Mouse (Mus musculus) neural tube, embryonic 13.5 days (tissue): ENCODE data around the gene Wars. TPM values are rescaled to one million over a fixed set of nuclear protein-coding genes. Genes with fewer than 3 reads are reported as not detected.

Source experiments
- ATAC-seq: fragments of 200-750 bp; cut with Nextera tagmentation; 2 replicates; pipeline ENCODE4 v1.8.0; 2017; ENCODE audit warnings: low read depth, mild to moderate bottlenecking, moderate TSS enrichment, moderate library complexity
- H3K27ac ChIP-seq: fragments of 300-500 bp; sonication (generic); replicated peaks from 2 replicates; pipeline ENCODE4 v1.5.1; 2015; ENCODE audit warnings: moderate library complexity, mild to moderate bottlenecking, inconsistent platforms
- H3K27me3 ChIP-seq: fragments of 300-500 bp; sonication (generic); 2 replicates; pipeline ENCODE4 v1.6.1; 2015; ENCODE audit warnings: mild to moderate bottlenecking, inconsistent platforms
- H3K36me3 ChIP-seq: fragments of 300-500 bp; sonication (generic); 2 replicates; pipeline ENCODE4 v1.6.1; 2015; ENCODE audit warnings: mild to moderate bottlenecking, inconsistent platforms
- H3K4me1 ChIP-seq: fragments of 300-500 bp; sonication (generic); replicated peaks from 2 replicates; pipeline ENCODE4 v1.6.1; 2015; ENCODE audit warnings: inconsistent platforms
- H3K4me2 ChIP-seq: fragments of 300-500 bp; sonication (generic); 2 replicates; pipeline ENCODE4 v1.6.1; 2015; ENCODE audit warnings: inconsistent platforms, mild to moderate bottlenecking, moderate library complexity
- H3K4me3 ChIP-seq: fragments of 300-500 bp; sonication (generic); 2 replicates; pipeline ENCODE4 v1.5.1; 2015; ENCODE audit warnings: mild to moderate bottlenecking, inconsistent platforms
- H3K9ac ChIP-seq: fragments of 300-500 bp; sonication (generic); 2 replicates; pipeline ENCODE4 v1.6.1; 2015; ENCODE audit warnings: moderate library complexity, mild to moderate bottlenecking, inconsistent platforms
- H3K9me3 ChIP-seq: fragments of 300-500 bp; sonication (generic); 2 replicates; pipeline ENCODE4 v1.6.1; 2016; ENCODE audit warnings: inconsistent platforms
- WGBS: fragments of 180-500 bp; shearing (Covaris S2); methylation state at CpG from one replicate; pipeline ENCODE4 v1.1.7; 2015; 5-methylcytosine and 5-hydroxymethylcytosine counted together
- polyA plus RNA-seq: library from polyadenylated mRNA; unstranded; fragments of >200 nt; fragmentation: Nextera tagmentation; extraction: Ambion mirVana; gene quantifications from 2 replicates; pipeline ENCODE4 v1.2.1, GENCODE M21; 2015

Gene Wars
- polyA plus RNA-seq, 1 experiment from 2014 or later, result 108 TPM

DNA sequence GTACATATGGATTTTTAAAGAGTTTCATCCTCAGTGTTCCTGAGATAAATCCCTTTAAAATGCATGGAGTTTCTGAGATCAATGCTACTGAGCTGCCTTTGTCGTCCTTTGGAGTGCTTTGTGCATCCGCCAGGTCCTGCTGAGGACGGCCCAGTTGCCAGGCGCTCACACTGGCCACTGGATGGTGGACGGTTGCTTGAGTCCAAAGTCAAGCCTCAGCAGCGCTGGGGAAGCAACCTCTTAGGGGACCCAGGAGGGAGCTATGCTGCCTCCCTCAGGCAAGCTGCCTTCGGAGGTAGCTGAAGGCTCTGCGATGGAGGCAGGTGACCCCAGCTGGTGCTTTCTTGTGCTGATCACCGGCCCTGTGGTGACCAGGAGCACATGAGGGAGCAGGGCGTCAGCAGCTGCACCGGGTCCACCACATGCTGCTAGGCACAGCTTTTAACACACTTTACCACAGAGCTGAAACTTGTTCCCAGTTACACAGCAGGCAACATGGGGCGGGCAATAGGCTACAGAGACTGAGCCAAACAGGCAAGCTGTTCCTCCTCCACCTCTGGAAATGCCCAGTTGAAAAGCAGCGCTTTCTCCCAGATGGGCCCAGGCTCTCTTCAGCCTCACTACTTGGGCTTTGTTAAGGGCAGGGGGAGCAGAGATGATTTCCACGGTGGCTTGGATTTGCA, 11.8 kb upstream of the Wars start:
- Histone ChIP-seq H3K4me3 (no peak overlapping the region), H3K4me1 (peaks cover 75% of the 10 kb centered on the region), H3K9ac (peak overlapping the region; percentile 47; the same call in 1 of the 2 replicates), H3K27me3 (no peaks in the 10 kb centered on the region), H3K27ac (peak overlapping the region; percentile 83), H3K9me3 (no peaks in the 10 kb centered on the region), H3K36me3 (no peaks in the 10 kb centered on the region), H3K4me2 (no peak overlapping the region)
- WGBS, result 24% methylated on average over 14 of the region's 14 CpGs
- peak; percentile 25; the same call in 1 of the 2 replicates for ATAC-seq

DNA sequence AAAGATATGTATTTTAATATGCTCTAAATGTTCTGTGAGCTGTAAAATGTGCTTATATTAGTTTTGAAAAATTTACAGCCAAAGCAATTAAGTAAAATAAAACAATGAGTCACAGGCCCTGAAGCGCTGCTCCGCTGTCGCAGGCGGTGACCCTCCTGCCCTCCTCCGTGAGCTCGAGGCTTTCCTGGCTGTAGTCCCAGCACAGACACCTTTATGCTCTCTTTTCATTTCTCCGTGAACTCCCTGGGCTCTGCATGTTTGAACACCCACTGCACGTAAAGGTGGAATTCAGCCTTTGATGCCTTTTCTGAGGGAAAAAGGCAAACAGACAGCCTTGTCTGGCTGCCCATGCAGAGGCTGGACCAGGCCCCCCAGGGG, 10.3 kb upstream of the Wars start:
- H3K27ac ChIP-seq, result no peak overlapping the region; the same call in 1 of the 2 replicates
- WGBS, result 25% methylated on average over 8 of the region's 8 CpGs
- peaks cover 62% of the 10 kb centered on the region for H3K4me1 ChIP-seq
- no peaks in the 10 kb centered on the region for H3K9me3 ChIP-seq
- no peaks in the 10 kb centered on the region for H3K36me3 ChIP-seq
- peak overlapping the region; percentile 47; the same call in 1 of the 2 replicates for H3K9ac ChIP-seq
- no peak for ATAC-seq
- H3K4me3 ChIP-seq, result no peak overlapping the region
- no peak overlapping the region for H3K4me2 ChIP-seq
- no peaks in the 10 kb centered on the region for H3K27me3 ChIP-seq

- peak overlapping the region; percentile 47; the same call in 1 of the 2 replicates for H3K9ac ChIP-seq
- no peak overlapping the region for H3K4me3 ChIP-seq
- no peaks in the 10 kb centered on the region for H3K9me3 ChIP-seq
- no peak overlapping the region; the same call in 1 of the 2 replicates for H3K27ac ChIP-seq
- 58% methylated on average over 8 of the region's 8 CpGs for whole genome bisulfite sequencing
- no peaks in the 10 kb centered on the region for H3K27me3 ChIP-seq
- ATAC-seq, result 0 out of 2 replicates have a peak, but pooled peaks have one; percentile 29
- H3K4me2 ChIP-seq, result no peak overlapping the region
- peaks cover 56% of the 10 kb centered on the region for H3K4me1 ChIP-seq
- no peaks in the 10 kb centered on the region for H3K36me3 ChIP-seq
Observed at GRCm38 (mm10) chr12:108903600-108904275, 9.8 kb upstream of the Wars start.

DNA sequence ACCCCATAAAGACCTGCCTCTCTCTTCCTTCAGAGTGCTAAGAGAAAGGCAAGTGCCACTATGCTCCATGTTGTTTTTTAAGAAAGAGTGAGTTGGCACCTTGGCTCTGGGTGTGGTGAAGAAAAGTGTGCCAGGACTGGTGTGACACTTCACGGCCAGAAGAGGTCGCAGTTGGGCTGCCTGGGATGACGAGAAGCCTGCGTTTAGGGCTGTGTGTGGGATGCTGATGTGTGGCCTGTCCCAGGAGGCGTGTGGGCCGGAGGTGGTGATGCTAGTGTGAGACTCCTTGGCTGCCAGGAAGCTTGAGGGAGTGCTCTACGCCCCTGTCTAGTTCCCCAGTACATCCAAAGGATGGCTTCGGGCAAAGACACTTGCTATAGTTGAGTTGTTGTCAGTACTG, 9.0 kb upstream of the Wars start:
- peaks cover 48% of the 10 kb centered on the region for H3K4me1 ChIP-seq
- whole genome bisulfite sequencing, result 18% methylated on average over 8 of the region's 8 CpGs
- no peaks in the 10 kb centered on the region for H3K9me3 ChIP-seq
- H3K36me3 ChIP-seq, result peaks cover 6% of the 10 kb centered on the region; the same call in 1 of the 2 replicates
- no peak overlapping the region for H3K27ac ChIP-seq
- H3K9ac ChIP-seq, result no peak overlapping the region
- H3K4me3 ChIP-seq, result no peak overlapping the region
- no peaks in the 10 kb centered on the region for H3K27me3 ChIP-seq
- peak; percentile 45; the same call in 1 of the 2 replicates for ATAC-seq
- H3K4me2 ChIP-seq, result no peak overlapping the region

- Histone ChIP-seq H3K4me1 (peaks cover 35% of the 10 kb centered on the region), H3K9ac (no peak overlapping the region), H3K27ac (no peak overlapping the region), H3K4me3 (no peak overlapping the region), H3K36me3 (peaks cover 7% of the 10 kb centered on the region; the same call in 1 of the 2 replicates), H3K4me2 (no peak overlapping the region), H3K9me3 (no peaks in the 10 kb centered on the region), H3K27me3 (no peaks in the 10 kb centered on the region)
- ATAC-seq, result no peak
- 66% methylated on average over 5 of the region's 5 CpGs for WGBS
Observed at GRCm38 (mm10) chr12:108901346-108901745, 7.4 kb upstream of the Wars start.

- no peak overlapping the region for H3K9ac ChIP-seq
- H3K4me2 ChIP-seq, result no peak overlapping the region
- ATAC-seq, result no peak
- no peaks in the 10 kb centered on the region for H3K27me3 ChIP-seq
- H3K4me3 ChIP-seq, result no peak overlapping the region
- H3K27ac ChIP-seq, result no peak overlapping the region
- H3K9me3 ChIP-seq, result no peaks in the 10 kb centered on the region
- 73% methylated on average over 3 of the region's 3 CpGs for WGBS
- H3K36me3 ChIP-seq, result peaks cover 7% of the 10 kb centered on the region; the same call in 1 of the 2 replicates
- H3K4me1 ChIP-seq, result peaks cover 26% of the 10 kb centered on the region
Observed at GRCm38 (mm10) chr12:108896006-108896405, 2.0 kb upstream of the Wars start.

DNA sequence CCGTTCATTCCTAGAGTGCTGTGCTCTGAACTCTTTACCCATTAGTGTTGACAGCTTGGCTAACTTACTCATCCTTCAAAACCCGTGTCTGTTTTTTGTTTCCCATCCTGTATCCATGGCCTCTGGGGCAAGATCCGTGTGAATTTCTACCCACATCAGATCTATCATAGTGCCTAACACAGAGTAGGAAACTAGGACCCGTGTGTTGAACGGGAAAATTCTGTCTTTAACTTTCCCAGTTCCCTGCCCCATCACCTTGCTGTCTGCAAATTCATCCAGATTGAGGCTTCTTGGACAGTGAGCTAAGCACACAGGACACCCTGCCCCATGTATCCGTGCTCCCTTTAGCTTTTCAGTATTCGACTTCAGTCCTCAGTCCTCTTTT, 450 bp upstream of the Wars start:
- ATAC-seq, result peak; percentile 30; the same call in 1 of the 2 replicates
- Histone ChIP-seq H3K4me2 (peak overlapping the region; percentile 96), H3K36me3 (peaks cover 21% of the 10 kb centered on the region), H3K9me3 (no peaks in the 10 kb centered on the region), H3K4me1 (peaks cover 26% of the 10 kb centered on the region), H3K27me3 (no peaks in the 10 kb centered on the region), H3K9ac (peak overlapping the region; percentile 87), H3K27ac (no peak overlapping the region; the same call in 1 of the 2 replicates), H3K4me3 (peak overlapping the region; percentile 88)
- WGBS, result under 1% methylated on average over 7 of the region's 7 CpGs

DNA sequence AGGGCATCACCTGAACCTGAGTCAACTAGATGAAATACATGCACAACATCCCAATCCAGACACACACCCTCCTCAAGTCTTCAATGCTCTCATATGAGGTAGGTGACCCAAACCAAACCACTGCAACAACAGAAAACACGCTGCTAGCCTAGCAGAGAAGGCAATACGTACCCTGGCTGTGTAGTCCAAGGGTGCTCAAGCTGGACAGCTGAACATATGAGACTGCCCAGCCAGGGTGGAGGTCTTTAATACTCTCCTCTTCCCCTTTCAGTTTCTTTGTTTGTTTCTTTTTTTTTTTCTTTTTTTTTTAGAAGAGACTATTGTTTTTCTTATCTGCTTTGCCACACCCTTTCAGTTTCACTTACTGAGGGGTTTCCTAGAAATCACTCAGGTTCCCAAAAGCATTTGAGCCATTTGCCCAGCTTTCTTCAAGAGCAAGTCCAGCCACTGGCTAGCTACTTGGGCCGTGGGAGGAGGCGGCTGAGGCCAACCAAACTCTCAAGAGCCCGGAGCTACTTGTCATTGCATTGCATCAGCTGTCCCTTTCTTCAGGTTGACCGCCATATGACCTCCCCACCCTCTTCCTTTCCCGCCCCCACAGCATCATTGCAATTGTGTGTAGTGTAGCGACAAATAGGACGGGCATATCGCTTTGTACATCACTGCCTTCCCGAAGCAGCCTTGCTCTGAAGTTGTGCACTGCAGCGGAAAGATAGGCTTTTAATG, 822 bp downstream of the Wars start, which contains the start of gene Wdr25:
TSS of gene Wdr25 (plus strand) at position 643 of the 726 bp plus-strand sequence.
- H3K4me1 ChIP-seq, result peaks cover 26% of the 10 kb centered on the region
- 18% methylated on average over 12 of the region's 12 CpGs for WGBS
- ATAC-seq, result no peak
- H3K9me3 ChIP-seq, result no peaks in the 10 kb centered on the region
- peak within 1 kb of the TSS; percentile 87 for H3K9ac ChIP-seq
- peak within 1 kb of the TSS; percentile 96 for H3K4me2 ChIP-seq
- H3K27ac ChIP-seq, result no peak within 1 kb of the TSS; the same call in 1 of the 2 replicates
- no peaks in the 10 kb centered on the region for H3K27me3 ChIP-seq
- H3K4me3 ChIP-seq, result peak within 1 kb of the TSS; percentile 88
- H3K36me3 ChIP-seq, result peaks cover 28% of the 10 kb centered on the region

GRCm38 (mm10) chr12:108888632-108889031, 5.3 kb downstream of the Wars start:
- WGBS, result 73% methylated on average over 4 of the region's 4 CpGs
- Histone ChIP-seq H3K4me3 (no peak overlapping the region), H3K4me2 (no peak overlapping the region), H3K27ac (no peak overlapping the region), H3K9ac (no peak overlapping the region), H3K36me3 (peaks cover 71% of the 10 kb centered on the region), H3K4me1 (peaks cover 22% of the 10 kb centered on the region), H3K27me3 (no peaks in the 10 kb centered on the region), H3K9me3 (no peaks in the 10 kb centered on the region)
- ATAC-seq, result no peak

GRCm38 (mm10) chr12:108887077-108887476, 6.9 kb downstream of the Wars start:
- no peaks in the 10 kb centered on the region for H3K9me3 ChIP-seq
- peaks cover 86% of the 10 kb centered on the region for H3K36me3 ChIP-seq
- H3K4me2 ChIP-seq, result no peak overlapping the region
- ATAC-seq, result no peak
- 93% methylated on average over 4 of the region's 4 CpGs for WGBS
- no peak overlapping the region for H3K9ac ChIP-seq
- H3K4me3 ChIP-seq, result no peak overlapping the region
- H3K4me1 ChIP-seq, result peaks cover 8% of the 10 kb centered on the region; the same call in 1 of the 2 replicates
- H3K27ac ChIP-seq, result no peak overlapping the region
- H3K27me3 ChIP-seq, result no peaks in the 10 kb centered on the region

- 0 out of 2 replicates have a peak, but pooled peaks cover 8% of the 10 kb centered on the region for H3K4me1 ChIP-seq
- H3K4me3 ChIP-seq, result no peak overlapping the region
- H3K36me3 ChIP-seq, result peaks cover 94% of the 10 kb centered on the region
- H3K27me3 ChIP-seq, result no peaks in the 10 kb centered on the region
- ATAC-seq, result no peak
- no peaks in the 10 kb centered on the region for H3K9me3 ChIP-seq
- WGBS, result 97% methylated on average over 1 of the region's 1 CpGs
- H3K27ac ChIP-seq, result no peak overlapping the region
- no peak overlapping the region for H3K4me2 ChIP-seq
- H3K9ac ChIP-seq, result no peak overlapping the region
Observed at GRCm38 (mm10) chr12:108885906-108886305, 8.1 kb downstream of the Wars start.

DNA sequence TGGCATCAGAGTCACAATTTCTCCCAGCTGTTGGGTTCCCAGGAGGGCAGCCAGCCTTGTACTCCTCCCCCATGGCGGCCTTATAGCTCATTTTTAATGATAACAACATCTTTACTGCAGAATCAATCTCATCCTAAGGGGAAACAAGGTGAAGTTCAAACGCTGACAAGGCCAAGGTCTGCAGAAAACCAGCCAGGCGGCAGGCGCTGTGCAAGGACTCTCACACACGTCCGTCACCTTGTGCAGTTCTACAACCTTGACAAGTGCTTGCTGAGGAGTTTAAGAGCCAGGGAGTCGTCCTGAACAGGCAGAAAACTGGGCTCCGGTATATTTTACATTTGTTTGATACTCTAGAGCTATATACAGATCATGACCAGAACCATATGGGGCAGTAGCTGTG, 11.2 kb downstream of the Wars start:
- no peak overlapping the region for H3K4me2 ChIP-seq
- H3K9me3 ChIP-seq, result no peaks in the 10 kb centered on the region
- no peak overlapping the region for H3K9ac ChIP-seq
- no peaks in the 10 kb centered on the region for H3K27me3 ChIP-seq
- 91% methylated on average over 8 of the region's 8 CpGs for WGBS
- H3K36me3 ChIP-seq, result peaks cover 97% of the 10 kb centered on the region
- no peak overlapping the region for H3K27ac ChIP-seq
- H3K4me1 ChIP-seq, result 0 out of 2 replicates have a peak, but pooled peaks cover 8% of the 10 kb centered on the region
- ATAC-seq, result no peak
- no peak overlapping the region for H3K4me3 ChIP-seq
